In genomic region chr10:76317623-76318022, GRCm38 (mm10) we compare ENCODE assay signal across 26 mouse cellular contexts. TPM values are rescaled to one million over a fixed set of nuclear protein-coding genes. Genes with fewer than 3 reads are reported as not detected.
DNase-seq lines count a peak whose midpoint lies in the region; TF ChIP-seq lines count a peak whose summit lies in the region.
"Had no signal": no experiment of that assay in that cellular context is flagged by ENCODE, and none has a peak within 500 bp of the region (broad histone marks: within the 10 kb centered on the region; RNA-seq: fewer than 3 reads in every experiment).

No protein-coding gene starts in this region.

- TF ChIP-seq CTCF in left cerebral cortex, adult 2 months (IDR thresholded peaks at IDR 0.05): no peak
- TF ChIP-seq CTCF in cortical plate, adult 2 months (IDR thresholded peaks at IDR 0.05; ENCODE audit: extremely low read depth, insufficient read depth, low read length): no peak

- no peak for TF ChIP-seq POLR2A in cortical plate, adult 2 months (IDR thresholded peaks at IDR 0.05; ENCODE audit: extremely low read depth, insufficient read depth, low read length)

- H3K4me3 ChIP-seq in left cerebral cortex, adult 2 months: no peak overlapping the region
- H3K4me3 ChIP-seq in cortical plate, adult 2 months (ENCODE audit: insufficient read depth, low read length): no peak overlapping the region
- H3K4me3 ChIP-seq: forebrain, embryonic 10.5 days; forebrain, embryonic 15.5 days; heart, adult 2 months; heart, embryonic 12.5 days; hindbrain, embryonic 15.5 days; liver, embryonic 12.5 days; neural tube, embryonic 12.5 days had no signal

- H3K4me1 ChIP-seq in cortical plate, adult 2 months (ENCODE audit: control insufficient read depth, insufficient read depth, low read length): peaks cover 6% of the 10 kb centered on the region
- H3K4me1 ChIP-seq: forebrain, embryonic 10.5 days; forebrain, embryonic 15.5 days; hindbrain, embryonic 15.5 days; neural tube, embryonic 12.5 days had no signal

- peak overlapping the region; percentile 40; the same call in 1 of the 2 replicates for H3K27ac ChIP-seq in left cerebral cortex, adult 2 months
- 0 out of 2 replicates have a peak overlapping the region, but pooled peaks have one; percentile 10 for H3K27ac ChIP-seq in cortical plate, adult 2 months (ENCODE audit: insufficient read depth, low read length)
- H3K27ac ChIP-seq: forebrain, embryonic 10.5 days; forebrain, embryonic 15.5 days; heart, adult 2 months; hindbrain, embryonic 15.5 days; liver, embryonic 12.5 days; neural tube, embryonic 12.5 days had no signal

- peak; percentile 68 for DNase-seq in layer of hippocampus, adult 11-12 months (ENCODE audit: low spot score)
- no peak for DNase-seq in layer of hippocampus, adult 9-10 months (ENCODE audit: low spot score)
- DNase-seq in left cerebral cortex, adult 2 months (ENCODE audit: extremely low spot score in 1 of 2, low spot score in 2 of 2): no peak
- DNase-seq in left cerebral cortex, postnatal 14 days (ENCODE audit: low spot score in 2 of 2): no peak
- DNase-seq in adrenal gland, postnatal 10 days: no peak
- DNase-seq: adrenal gland, adult 2 months; B cell, adult 2 months; cerebellum, adult 11 months; cerebellum, postnatal 10 days; gastrocnemius, postnatal 36 days; heart, adult 2 months; heart, postnatal 4 days; kidney, adult 11 months; kidney, postnatal 14 days; left cerebral cortex, postnatal 4 days; liver, postnatal 0 days; lung, postnatal 36 days; thymus, adult 2 months; thymus, postnatal 36 days had no signal

- intact Hi-C loops in left cerebral cortex, adult 2 months (cut with DNase I): no loop called here
- intact Hi-C loops in left cerebral cortex, postnatal 14 days (cut with DNase I): no loop called here

RNA-seq across cellular contexts. Expression of gene Dip2a, which starts 27.5 kb away (rescaled TPM):
- 10 to 100 TPM; 61.4 to 63.6 TPM for total RNA-seq in left cerebral cortex, adult 2 months (2021)
- 10 to 100 TPM; 55.7 to 56.4 TPM for total RNA-seq in left cerebral cortex, postnatal 14 days (2021)
- polyA plus RNA-seq in cortical plate, adult 2 months (2012; rRNA removed): 48.7 and 49.2 TPM in 2 replicates
- total RNA-seq in adrenal gland, postnatal 10 days (2021): 10 to 100 TPM; 30.8 to 39.4 TPM
